Mouse (Mus musculus): ENCODE measurements at regions not wholly inside any gene's neighbourhood (a gene's known extent, or its start where the extent isn't known, plus 50 kb on each side); places are given as distances from the start of the nearest gene placed in this dataset.

DNA sequence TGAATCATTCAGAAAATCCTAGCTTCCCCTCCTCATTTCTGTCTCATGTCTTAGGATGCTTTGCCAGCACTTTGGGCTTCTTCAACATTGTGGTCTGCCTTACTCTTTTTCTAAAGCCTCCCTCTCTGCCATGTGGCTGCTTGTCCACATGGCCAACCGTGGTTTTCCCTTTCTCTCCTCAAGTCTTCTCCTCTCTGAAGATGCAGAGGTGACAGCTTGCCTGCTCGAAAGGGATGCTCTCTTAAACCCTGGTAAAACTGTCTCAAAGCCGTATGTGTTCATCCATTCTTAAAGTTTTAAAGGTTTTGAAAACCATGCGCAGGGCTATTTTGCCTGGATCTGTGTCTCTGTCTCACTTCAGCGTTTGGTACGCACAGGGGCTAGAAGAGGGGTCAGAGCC is 123.4 kb upstream of the Dapk1 start:
- TF ChIP-seq E2F4 (IDR thresholded peaks at IDR 0.05; ENCODE audit: insufficient read depth): no peak
- TF ChIP-seq SRF (IDR thresholded peaks at IDR 0.05; ENCODE audit: control insufficient read depth, insufficient read length, low read depth): no peak

All from myocyte (in vitro differentiated cells).